Mouse (Mus musculus) thymus, postnatal 4 days (tissue): ENCODE measurements around the gene Kntc1.
"Not testable (repeated sequence)": the region's sequence is repeated elsewhere in the genome, so short reads cannot be mapped to it uniquely, and the experiment has no call there.

Experiments
- DNase-seq: peaks from one replicate; pipeline ENCODE4 v3.0.0; 2021

Gene Kntc1

GRCm38 (mm10) chr5:123749065-123750064 lies at the start of gene Kntc1, which contains the start of gene Rsrc2:
Kntc1 (plus strand) TSS chr5:123749716.
Rsrc2 (minus strand) TSS chr5:123749414.
- peak; percentile 98 for DNase-seq

GRCm38 (mm10) chr5:123700625-123701024 lies 48.9 kb upstream of the Kntc1 start:
- no peak for DNase-seq

GRCm38 (mm10) chr5:123708598-123708997 lies 40.9 kb upstream of the Kntc1 start:
- DNase-seq: no peak

GRCm38 (mm10) chr5:123709571-123709970 lies 39.9 kb upstream of the Kntc1 start:
- DNase-seq: no peak

- no peak for DNase-seq
These were observed 35.7 kb upstream of the Kntc1 start for GRCm38 (mm10) chr5:123713782-123714181.

- DNase-seq: no peak
These were observed 34.9 kb upstream of the Kntc1 start for GRCm38 (mm10) chr5:123714622-123715021.

- peak; percentile 90 for DNase-seq
These were observed 28.9 kb upstream of the Kntc1 start, which contains the start of gene Zcchc8 for GRCm38 (mm10) chr5:123720328-123721311. Zcchc8 (minus strand) TSS chr5:123721100.

- DNase-seq: not testable (repeated sequence)
These were observed 25.7 kb upstream of the Kntc1 start for GRCm38 (mm10) chr5:123723816-123724215.

GRCm38 (mm10) chr5:123730981-123731380 lies 18.5 kb upstream of the Kntc1 start:
- DNase-seq: no peak

- no peak for DNase-seq
These were observed 5.2 kb upstream of the Kntc1 start for GRCm38 (mm10) chr5:123744358-123744757.

- DNase-seq: no peak
These were observed 3.3 kb upstream of the Kntc1 start for GRCm38 (mm10) chr5:123746253-123746652.

GRCm38 (mm10) chr5:123747604-123748003 lies 1.9 kb upstream of the Kntc1 start:
- no peak for DNase-seq

- peak; percentile 28 for DNase-seq
These were observed 1.0 kb upstream of the Kntc1 start for GRCm38 (mm10) chr5:123748339-123749064.

- DNase-seq: no peak
These were observed 16.0 kb downstream of the Kntc1 start for GRCm38 (mm10) chr5:123765506-123765905.

GRCm38 (mm10) chr5:123766455-123766854 lies 16.9 kb downstream of the Kntc1 start:
- DNase-seq: not testable (repeated sequence)

GRCm38 (mm10) chr5:123773441-123773840 lies 23.9 kb downstream of the Kntc1 start:
- no peak for DNase-seq

GRCm38 (mm10) chr5:123780716-123781115 lies 31.2 kb downstream of the Kntc1 start:
- peak; percentile 60 for DNase-seq

GRCm38 (mm10) chr5:123781864-123782263 lies 32.3 kb downstream of the Kntc1 start:
- no peak for DNase-seq

- DNase-seq: no peak
These were observed 39.5 kb downstream of the Kntc1 start for GRCm38 (mm10) chr5:123788976-123789375.

GRCm38 (mm10) chr5:123793081-123793480 lies 43.6 kb downstream of the Kntc1 start:
- no peak for DNase-seq

GRCm38 (mm10) chr5:123806334-123806733 lies 56.8 kb downstream of the Kntc1 start:
- DNase-seq: no peak

GRCm38 (mm10) chr5:123808541-123808940 lies 59.0 kb downstream of the Kntc1 start:
- DNase-seq: no peak
